Mouse (Mus musculus): ENCODE results near the gene Apold1.

DNA sequence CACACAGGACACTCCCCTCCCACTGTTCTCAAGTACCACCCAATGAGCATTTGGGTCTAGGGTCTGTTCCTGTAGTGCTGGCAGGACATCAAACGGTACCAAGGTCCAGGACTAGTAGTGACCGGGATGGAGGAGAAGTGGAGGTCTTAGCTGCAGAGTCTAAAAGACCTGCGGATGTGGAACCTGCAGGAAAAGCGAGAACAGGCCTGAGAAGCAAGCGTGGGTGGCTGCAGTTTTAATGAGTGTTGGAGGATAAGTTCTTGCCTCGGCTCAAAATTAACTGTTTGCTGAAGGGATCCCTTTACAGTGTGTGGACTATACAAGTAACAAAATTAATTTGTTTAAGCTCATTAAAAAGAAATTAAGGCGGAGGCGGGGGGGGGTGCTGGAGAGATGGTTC, 13.5 kb downstream of the Apold1 start:
- TF ChIP-seq EP300 (optimal IDR thresholded peaks at IDR 0.05) (no peak), CTCF (IDR thresholded peaks at IDR 0.05; ENCODE audit: low read depth) (no peak)

Data from stomach, postnatal 0 days (tissue).